Mouse (Mus musculus) urinary bladder, postnatal 36 days (tissue): ENCODE data around the gene Golga7b.

ENCODE experiments used
- DNase-seq, 2 experiments: peaks; one replicate each; pipeline ENCODE4 v3.0.0; 2022; ENCODE audit warnings: low spot score in 2 of 2, mixed read lengths in 1 of 2

The Golga7b gene

DNA sequence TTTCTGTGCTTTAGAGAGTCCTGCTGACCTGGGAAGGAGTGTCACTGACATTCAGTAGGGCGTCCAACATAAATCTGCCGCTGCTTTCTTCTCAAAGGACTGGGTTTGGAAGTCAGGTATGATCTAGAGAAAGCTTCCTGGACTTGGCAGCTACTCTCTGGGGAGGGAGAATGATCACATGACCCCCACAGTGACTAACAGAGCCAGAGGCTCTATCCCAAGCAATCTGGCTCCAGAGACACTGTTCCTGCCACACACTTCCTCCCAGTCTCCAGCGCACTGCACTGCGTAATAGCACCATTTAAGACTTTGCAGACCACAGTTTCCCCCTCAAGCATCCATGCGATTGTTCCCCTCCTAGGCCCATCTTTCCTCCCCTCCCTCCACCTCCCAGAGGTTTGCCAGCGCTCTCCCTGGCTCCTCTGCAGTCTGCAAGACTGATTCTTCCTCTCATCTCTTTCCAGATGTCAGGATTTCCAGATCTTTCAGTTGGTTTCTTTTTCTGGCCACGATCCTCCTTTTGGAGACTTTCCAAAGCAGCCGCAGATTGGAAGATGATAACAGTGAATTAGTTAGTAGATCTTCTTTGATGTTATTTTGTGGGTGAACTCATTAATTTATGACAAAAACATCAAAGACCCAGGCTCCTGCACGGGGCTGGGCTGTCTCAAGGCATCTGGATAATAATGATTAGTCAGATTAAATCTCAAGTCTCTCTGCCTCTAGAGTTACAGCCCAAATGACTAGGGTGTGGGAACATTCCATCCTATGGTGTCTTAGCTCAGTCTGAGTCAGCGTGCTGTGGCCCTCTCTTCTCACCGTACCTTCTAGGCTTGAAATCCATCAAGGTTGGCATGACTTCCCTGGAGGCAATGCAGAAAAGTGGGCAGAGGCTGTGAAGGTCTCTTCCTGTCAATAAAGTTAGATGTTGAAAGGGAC is 2.9 kb downstream of the Golga7b start:
- DNase-seq: no peak

DNA sequence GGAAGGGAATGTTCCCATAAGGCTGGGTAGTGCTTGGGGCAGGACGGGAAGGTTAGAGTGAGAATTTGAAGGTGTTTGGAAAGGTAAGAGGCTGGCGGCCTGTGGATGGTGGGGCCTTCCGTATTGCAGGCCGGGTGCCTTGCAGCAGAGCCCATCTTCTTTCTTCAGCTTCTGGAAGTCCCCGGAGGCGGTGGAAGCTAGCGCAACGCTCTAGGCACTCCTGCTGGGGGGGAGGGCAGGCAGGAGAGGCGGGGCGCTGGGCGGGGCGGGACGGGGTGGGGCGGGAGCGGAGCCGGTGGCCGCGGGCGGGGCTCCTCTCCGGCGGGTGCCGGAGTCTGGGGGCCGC is 8.0 kb downstream of the Golga7b start:
- no peak for DNase-seq

DNA sequence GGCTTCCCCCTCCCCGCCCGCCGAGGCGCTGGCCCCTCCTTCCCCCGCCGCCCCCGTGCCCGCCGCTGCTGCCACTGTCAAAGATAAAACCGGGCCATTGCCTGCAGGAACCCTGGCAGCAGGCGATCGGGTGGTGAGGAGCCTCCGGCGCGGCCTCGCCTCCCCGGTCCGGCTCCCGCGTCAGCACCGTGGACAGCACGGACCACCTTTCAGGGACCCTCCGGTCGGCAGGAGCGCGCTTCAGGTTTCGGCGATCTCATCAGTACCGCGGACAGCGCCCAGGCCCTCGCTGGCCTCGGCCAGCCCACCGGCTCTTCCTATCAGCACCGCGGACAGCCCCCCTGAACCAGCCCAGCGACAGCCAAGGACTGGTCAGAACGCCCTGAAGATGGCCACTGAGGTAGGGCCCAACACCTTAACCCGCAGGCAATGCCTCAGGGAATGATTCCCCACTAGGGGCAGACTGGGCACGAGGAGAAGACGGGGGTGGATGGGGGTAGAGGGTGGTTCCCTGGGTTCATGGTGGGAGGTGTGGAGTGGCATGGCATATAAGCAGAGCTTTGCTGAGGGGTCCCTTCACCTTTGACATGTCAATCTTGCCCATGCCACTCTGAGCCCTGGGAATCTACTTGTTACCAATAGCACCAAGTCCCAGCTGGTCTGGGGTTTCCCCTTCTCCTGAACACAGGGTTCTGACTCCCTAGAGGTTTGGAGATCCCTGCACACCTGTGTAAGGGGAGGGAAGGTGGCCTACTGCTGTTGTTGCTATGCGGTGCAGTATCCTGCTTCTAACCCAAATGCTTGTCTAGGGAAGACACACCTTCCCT is 8.6 kb downstream of the Golga7b start:
- peak; percentile 41 to 49 for DNase-seq

DNA sequence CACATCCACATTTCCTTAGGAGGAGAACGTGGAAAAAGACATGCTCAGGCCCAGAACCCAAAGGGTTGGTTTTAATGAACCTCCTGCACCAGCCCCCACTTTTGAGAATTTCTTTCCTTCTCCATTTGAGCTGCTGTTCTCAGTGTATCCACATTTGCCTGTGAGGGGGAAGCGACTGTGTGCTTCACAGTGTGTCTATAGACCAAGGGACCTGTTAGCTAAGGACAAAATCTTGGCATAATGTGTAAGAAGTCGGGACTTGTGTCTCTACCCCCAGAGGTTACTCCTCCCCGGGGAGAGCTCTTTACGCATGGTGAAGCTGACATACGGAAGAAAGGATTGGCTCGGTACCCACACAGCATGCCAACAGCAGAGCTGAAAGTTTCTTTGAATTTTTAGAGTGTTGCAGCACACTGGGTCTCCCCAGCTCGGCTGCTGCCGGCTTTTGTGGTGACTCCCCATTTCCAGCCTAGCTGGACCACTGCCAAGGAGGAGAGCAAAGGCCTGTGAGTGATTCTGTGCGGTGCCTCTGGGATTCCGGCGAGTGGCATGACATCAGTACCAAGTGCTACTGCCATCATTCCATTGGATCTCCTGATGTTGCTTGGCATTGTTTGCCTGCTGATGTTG is 9.4 kb downstream of the Golga7b start:
- no peak for DNase-seq

DNA sequence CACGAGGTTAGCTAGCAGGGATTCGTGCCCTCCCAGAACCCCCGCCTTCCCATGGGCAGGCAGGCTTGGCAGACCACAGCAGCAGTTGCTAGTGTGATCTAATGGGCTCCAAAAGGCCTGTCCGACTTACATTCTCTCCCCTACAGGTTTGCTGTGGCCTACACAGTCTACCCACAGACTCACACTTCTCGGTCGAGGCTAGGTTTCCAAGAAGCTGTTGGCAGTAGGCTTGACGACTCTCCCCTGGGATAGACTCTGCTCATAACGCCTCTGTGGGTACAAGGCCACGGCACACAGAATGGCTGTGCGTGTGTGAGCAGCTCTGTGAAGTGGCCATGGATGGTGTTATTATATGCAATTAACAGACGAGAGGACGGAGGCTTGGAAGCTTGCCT is 9.9 kb downstream of the Golga7b start:
- no peak for DNase-seq

DNA sequence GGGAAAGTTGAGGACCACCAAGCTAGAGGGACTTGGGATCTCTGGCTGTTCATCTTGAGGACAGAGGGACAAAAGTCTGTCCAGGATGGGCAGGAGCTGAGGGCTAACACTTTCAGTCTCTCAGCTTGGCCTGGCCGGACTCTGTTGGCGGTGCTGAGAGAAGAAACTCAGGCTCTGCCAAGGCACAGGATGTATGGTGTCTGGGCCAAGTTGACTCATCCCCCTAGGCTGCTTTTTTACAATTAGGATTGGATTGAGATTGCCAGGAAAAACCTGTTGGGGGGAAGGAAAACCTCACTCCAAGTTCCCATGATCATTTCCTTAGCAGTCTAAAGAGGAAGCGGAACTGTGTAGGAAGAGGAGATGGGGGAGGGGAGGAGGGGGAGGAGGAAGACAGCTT is 10.7 kb downstream of the Golga7b start:
- no peak for DNase-seq

DNA sequence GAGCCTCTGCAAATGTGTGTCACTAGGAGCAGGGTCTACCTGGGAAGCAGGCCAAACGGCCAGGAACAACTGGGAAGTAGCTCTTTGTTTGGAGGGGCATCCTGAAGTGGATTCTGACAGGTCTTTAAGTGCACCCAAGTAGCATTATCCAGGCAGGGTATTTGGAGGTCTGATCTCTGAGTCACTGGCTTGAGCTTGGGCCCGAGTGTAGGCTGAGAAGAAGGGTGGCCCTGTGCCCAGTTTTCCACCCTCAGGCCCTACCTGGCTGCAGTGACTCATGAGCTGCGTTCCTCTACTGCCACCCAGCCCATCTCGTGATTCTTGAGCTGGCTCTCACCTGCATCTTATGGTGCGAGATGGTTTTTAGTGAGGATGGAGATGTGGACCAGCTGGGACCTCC is 11.2 kb downstream of the Golga7b start:
- no peak for DNase-seq

DNA sequence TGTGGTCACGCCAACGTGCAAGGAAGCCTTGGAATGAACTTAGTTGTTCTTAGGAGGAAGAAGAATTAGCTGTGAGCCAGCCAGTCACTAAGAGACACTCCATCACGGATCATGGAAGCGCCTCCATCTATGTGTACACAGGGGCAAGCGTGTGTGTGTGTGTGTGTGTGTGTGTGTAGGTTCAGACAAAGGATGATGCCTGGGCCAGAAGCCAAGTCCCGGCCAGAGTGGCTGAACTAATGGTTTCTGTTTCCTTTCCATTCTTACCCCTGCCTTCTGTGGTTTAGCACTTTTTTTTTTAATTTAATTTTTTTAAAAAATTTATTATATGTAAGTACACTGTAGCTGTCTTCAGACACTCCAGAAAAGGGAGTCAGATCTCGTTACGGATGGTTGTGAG is 13.1 kb downstream of the Golga7b start:
- DNase-seq: no peak

DNA sequence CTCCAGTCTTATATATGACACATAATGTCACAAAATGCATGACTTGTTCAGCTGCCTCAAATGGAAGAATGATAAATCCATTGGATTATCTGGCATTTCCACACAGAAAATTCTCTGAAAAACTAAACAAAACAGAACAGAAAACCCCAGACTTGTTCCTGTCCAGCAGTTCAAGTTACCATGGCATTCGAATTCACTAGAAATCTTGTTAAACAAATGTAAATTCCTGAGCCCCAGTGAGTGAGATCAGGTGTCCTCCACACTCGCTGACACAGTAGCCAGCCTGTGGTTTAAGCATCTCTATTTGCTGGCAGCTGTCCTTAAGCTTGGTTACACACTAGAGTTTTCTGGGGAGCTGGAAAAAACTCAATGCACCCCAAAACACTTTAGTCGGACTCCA is 16.1 kb downstream of the Golga7b start:
- DNase-seq: no peak

DNA sequence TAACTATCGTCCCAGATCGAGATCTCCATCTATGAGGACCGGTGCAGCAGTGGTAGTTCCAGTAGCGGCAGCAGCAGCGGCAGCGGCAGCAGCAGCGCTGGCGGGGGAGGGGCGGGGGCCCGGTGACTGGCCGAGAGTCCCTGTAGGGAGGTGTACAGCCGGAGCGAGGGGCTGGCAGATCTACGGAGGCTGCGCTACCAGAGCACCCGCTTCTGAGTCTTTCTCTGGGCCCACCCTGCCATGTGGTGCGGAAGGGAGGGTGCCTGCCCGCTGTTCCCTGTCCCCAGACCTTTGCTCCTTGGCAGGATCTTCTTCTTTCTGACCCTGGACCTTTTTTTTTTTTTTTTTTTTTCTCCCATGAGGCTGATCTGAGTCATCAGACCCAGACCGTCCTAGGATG is 21.0 kb downstream of the Golga7b start:
- no peak for DNase-seq

DNA sequence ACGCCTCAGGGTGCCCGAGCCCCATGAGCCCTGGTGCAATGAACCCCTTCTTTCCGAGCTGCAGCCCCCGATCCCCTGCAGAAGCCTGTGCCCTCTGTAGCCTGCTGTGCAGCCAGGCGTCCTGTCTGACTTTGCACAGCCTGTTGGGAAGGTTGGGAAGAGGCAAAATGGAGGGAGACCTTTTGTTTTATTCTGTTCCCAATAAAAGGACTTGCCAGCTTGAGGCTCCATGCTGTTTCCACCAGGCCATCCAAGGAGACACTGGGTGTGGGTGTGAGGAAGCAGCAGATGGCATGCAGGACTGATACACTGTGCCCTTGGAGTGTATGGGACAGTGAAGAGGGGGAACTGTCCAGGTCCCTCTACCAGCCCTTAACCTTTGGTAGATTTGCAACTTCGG is 22.7 kb downstream of the Golga7b start:
- DNase-seq: no peak

DNA sequence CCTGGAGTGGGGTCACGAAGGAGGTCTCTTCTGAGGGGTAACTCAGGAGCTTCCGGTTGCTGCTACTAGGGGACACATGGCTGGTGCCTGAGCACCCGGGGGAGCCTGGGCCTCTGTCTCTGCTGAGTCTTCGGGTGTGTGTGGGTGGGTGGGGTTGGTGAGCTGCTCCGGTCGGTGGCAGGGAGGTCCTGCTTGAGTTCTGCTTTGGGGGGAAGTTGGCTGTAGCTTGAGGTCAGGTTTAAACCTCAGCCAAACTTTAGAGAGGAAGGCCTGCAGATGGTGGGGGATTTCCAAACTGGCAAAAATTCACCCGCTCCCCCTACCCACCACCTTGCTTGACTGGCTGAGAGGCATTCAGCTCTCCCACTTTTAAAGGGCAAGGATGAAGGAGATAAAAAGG is 23.8 kb downstream of the Golga7b start:
- no peak for DNase-seq

DNA sequence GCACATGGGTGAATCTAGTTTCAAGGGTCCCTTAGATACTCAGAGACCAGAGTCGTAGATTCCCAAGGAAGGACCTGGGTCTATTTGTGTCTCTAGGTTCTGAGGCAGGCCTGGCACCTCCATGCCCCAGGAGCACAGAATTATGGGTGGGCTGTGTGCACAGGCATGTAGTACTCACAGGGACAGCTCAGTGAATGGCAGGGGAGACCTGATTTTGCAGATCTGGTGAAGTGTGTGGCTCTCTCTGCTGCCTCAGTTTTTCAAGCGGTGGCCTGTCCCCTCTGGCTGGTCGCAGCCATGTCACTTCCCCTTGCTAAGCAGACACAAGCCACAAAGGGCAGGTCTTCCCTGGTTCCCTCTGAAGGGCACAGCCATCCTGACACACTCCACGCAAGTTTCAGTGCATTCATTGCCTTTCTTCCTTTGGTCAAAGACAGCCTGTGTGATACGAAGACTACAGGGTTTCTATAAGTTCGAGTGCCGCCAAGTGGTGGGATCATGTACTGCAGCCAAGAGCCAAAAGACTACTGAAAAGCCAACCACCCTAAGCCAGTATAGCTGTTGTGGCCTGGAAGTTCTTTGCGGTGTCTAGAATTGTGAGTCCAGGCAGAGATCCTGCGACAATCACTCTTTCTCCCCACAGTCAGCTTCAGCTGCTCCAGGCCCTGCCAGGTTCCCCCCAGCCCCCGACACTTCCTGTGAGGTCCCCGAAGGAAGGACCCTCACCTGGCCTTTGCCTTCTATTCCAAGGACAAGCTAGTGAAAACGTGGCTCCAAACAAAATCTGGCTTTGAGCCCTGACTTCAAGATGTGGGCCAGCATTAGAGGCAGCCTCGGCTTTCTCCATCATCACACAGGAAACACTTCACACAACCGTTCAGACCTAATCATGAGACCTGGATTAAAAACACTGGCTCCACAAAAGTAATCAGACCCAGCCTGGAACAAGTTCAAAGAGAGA is 24.9 kb downstream of the Golga7b start:
- DNase-seq: peak; percentile 62 to 67

DNA sequence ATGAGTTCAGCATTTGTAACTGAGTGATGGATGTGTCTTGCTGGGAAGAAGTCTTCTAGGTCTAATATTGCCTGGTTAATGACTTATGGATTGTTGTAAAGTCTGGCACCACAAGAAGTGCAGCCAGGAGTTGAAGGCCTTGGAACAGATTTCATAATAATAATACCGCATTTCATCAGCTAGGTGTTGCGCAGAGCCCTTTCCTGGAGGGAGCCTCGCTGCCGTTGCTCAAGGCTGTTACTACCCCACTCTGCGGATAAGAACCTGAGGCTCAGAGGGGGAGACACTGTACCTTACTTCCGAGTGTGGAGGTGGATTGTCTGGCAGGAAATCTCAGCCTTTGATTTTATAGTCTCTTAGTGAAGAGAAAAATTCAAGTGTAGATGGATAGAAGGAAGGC is 29.9 kb downstream of the Golga7b start:
- no peak for DNase-seq

DNA sequence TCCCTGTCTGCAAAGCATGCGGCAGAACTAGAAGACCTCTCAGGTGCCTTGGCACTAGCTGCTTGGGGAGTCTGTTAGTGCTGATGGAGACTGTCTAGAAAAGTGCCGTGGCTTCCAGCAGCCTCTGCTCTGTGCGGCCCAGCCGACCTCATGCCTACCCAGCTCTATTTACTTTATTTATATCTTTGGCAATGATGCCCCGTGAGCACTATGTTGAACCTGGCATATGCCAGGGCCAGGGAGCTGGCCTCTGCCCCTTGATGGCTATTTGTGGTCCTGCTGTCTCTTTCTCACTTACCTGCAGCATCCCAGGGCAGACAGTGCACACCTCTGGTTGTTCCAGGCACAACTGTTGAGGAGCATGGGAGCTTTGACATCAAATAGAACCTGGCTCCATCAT is 31.1 kb downstream of the Golga7b start:
- no peak for DNase-seq

DNA sequence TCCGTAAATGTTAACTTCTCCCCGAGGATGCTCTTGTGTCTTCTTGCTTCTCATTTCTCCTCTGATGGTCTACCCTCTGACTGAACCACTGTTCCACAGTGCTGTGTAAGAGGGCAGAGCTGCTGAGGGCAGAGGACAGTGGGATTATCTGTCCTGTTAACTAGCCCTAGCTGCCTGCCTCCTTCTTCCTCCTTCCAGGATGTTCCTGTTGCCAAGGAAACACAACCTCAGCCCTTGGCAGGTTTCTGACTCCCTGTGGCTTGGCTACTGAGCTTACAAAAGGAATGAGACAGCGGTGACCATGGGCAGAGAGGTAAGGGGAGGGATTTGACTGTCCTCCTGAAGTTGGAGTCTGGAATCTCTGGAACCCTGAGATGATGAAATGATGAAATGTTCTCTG is 32.2 kb downstream of the Golga7b start:
- DNase-seq: no peak

DNA sequence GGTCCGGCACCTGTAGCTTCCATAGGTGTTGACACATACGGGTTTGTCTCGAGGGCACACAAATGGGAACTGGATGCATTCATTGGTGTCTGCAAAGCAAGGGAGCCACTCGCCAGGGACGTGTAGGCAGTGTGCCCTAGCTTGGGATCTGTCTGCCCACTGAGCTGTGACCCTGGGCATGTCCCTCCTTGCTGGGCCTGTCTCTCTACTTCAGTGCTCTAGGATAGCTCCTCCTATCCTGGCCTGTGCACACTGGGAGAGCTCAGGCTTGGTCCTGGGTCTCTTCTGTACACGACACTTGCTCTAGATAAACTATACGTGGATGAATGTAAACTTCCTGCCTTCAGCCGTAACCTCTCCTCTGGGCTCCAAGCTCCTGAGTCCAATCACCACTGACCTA is 36.8 kb downstream of the Golga7b start:
- no peak for DNase-seq

DNA sequence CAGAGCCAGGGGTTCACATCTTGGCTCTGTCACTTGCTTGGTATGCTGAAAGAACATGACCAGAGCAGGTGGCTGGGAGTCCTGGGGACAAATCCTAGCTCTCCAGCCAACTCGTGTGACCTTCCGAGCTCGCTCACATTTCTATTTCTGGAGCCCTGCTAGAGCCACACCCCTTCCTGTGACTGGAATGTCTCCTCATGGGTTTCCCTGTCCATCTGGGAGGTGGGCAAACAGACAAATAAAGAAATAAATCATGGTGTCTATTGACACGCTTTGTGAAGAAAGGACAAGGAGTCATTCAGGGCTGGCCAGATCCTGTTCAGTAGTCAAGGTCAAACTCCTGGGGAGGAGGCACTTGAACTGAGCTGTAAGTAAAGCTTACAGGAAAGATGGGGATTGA is 41.0 kb downstream of the Golga7b start:
- no peak for DNase-seq

DNA sequence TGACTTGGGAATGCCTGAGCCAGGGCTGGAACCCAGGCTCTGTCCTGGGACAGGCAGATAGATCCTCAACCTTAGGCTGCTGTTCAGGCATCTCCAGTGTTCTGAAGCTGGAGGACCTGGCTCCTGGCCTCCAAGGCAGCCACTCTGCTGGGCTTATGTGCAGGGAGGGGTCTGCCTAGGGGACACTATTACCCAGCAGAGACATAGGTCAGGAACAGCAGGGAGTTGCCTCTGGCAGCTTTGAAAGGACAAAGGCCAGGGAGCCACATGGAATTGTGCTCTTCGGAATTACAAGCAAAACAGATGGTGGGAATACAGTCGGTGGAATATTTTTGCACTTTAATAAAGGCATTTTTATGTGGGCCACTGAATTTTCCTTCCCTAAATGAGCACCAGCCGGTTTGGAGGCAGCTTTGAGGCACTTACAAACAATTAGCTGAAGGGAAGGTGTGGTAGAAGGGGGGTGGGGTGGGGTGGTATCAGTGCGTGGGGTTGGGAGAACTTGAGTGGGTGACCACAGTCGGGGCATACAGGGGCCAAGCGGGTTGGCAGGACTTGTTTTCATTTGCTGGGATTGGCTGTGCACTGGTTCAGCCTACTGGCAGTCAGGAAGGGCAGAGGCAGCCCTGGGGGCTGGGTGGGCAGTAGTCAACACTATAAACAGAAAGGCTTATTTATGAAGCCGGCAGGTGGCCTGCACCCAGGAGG is 43.7 kb downstream of the Golga7b start:
- no peak for DNase-seq

DNA sequence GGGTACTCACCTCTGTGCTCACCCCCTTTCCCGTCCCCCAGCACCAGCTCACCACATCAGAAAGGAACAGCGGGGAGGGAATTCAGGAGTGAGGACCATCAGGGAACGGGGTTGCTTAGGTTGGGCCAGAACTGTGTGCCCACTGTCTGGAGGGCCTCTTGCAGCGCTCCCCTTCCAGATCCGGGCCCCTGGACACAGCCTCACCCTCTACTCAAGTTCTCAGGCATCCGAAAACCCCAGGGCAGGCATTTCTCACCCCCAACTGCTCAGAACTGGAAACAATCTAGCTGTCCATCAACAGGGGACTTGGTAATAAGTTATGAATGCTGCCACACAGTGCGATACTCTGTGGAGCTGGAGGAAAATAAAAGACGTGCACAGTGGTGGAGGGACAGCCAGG is 44.7 kb downstream of the Golga7b start:
- DNase-seq: no peak

DNA sequence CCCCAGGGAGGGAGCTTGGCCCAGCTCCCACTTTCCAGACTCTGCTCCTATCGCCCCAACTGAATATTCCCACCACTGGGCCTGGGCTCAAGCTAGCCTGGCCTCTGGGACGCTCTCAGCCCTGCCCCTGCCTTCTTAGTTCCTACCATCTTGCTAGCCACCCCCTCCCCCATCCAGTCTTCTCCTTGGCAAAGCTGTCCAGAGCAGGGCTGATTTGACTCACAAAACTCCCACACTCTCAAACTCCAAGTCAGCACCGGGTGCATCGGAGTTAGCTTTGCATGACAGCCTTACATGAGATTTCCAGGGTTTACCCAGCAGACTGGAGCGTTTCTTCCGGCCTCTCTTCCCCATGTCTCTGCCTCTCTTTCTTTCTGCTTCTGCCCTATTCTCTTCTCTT is 45.8 kb downstream of the Golga7b start:
- no peak for DNase-seq
